ENCODE assay signal across 31 mouse cellular contexts in genomic region chr3:35899109-35899508, GRCm38 (mm10).
"Had no signal": no experiment of that assay in that cellular context is flagged by ENCODE, and none has a peak within 500 bp of the region (broad histone marks: within the 10 kb centered on the region; RNA-seq: fewer than 3 reads in every experiment).

No protein-coding gene starts in this region.

- H3K27me3 ChIP-seq: limb, embryonic 12.5 days; limb, embryonic 13.5 days; limb, embryonic 15.5 days; liver, embryonic 13.5 days; liver, embryonic 15.5 days; lung, embryonic 15.5 days; megakaryocyte, embryonic 14.5 days; midbrain, embryonic 12.5 days; midbrain, embryonic 13.5 days; midbrain, embryonic 15.5 days; neural tube, embryonic 12.5 days had no signal

- H3K4me1 ChIP-seq: limb, embryonic 10.5 days; limb, embryonic 12.5 days; limb, embryonic 13.5 days; limb, embryonic 15.5 days; liver, embryonic 15.5 days; lung, embryonic 15.5 days; midbrain, embryonic 10.5 days; midbrain, embryonic 12.5 days; midbrain, embryonic 13.5 days; midbrain, embryonic 15.5 days; neural tube, embryonic 12.5 days had no signal

- H3K9ac ChIP-seq: limb, embryonic 12.5 days; limb, embryonic 13.5 days; limb, embryonic 15.5 days; liver, embryonic 13.5 days; liver, embryonic 14.5 days; liver, embryonic 15.5 days; liver, postnatal 0 days; lung, embryonic 14.5 days; lung, embryonic 15.5 days; midbrain, embryonic 12.5 days; midbrain, embryonic 13.5 days; midbrain, embryonic 15.5 days; neural tube, embryonic 12.5 days had no signal

- H3K9me3 ChIP-seq: limb, embryonic 10.5 days; limb, embryonic 12.5 days; limb, embryonic 13.5 days; limb, embryonic 15.5 days; liver, embryonic 13.5 days; liver, embryonic 15.5 days; lung, embryonic 15.5 days; midbrain, embryonic 10.5 days; midbrain, embryonic 12.5 days; midbrain, embryonic 13.5 days; midbrain, embryonic 15.5 days; neural tube, embryonic 12.5 days had no signal

- H3K27ac ChIP-seq: limb, embryonic 10.5 days; limb, embryonic 12.5 days; limb, embryonic 13.5 days; limb, embryonic 15.5 days; liver, embryonic 13.5 days; liver, embryonic 14.5 days; liver, embryonic 15.5 days; lung, embryonic 15.5 days; macrophage; midbrain, embryonic 10.5 days; midbrain, embryonic 12.5 days; midbrain, embryonic 13.5 days; midbrain, embryonic 15.5 days; neural tube, embryonic 12.5 days had no signal

- ATAC-seq: liver, postnatal 0 days; lung, postnatal 0 days; midbrain, embryonic 13.5 days; midbrain, embryonic 15.5 days; midbrain, embryonic 16.5 days had no signal

- DNase-seq: left cerebral cortex, postnatal 4 days; liver; liver, embryonic 13.5 days; liver, postnatal 0 days; lung, adult 18-20 months; lung, adult 2 months; lung, embryonic 14.5 days; lung, postnatal 10 days; lung, postnatal 14 days; lung, postnatal 36 days; lung, postnatal 4 days; midbrain, embryonic 14.5 days had no signal

- H3K4me2 ChIP-seq: limb, embryonic 12.5 days; limb, embryonic 13.5 days; limb, embryonic 15.5 days; liver, embryonic 11.5 days; liver, embryonic 13.5 days; liver, embryonic 15.5 days; lung, embryonic 14.5 days; lung, embryonic 15.5 days; midbrain, embryonic 11.5 days; midbrain, embryonic 12.5 days; midbrain, embryonic 13.5 days; midbrain, embryonic 15.5 days; neural tube, embryonic 12.5 days had no signal

- H3K4me3 ChIP-seq: limb, embryonic 10.5 days; limb, embryonic 12.5 days; limb, embryonic 13.5 days; limb, embryonic 15.5 days; liver, embryonic 13.5 days; liver, embryonic 15.5 days; lung, embryonic 15.5 days; megakaryocyte, embryonic 14.5 days; midbrain, embryonic 10.5 days; midbrain, embryonic 12.5 days; midbrain, embryonic 13.5 days; midbrain, embryonic 15.5 days; myocyte; neural tube, embryonic 12.5 days had no signal
